Mouse (Mus musculus) frontal cortex, adult 2 months (tissue): ENCODE data around the gene Wapl. TPM values are rescaled to one million over a fixed set of nuclear protein-coding genes. Genes with fewer than 3 reads are reported as not detected.

Experiments
- DNase-seq, 2 experiments: peaks; one replicate each; pipeline ENCODE4 v3.0.0; 2022; ENCODE audit warnings: low spot score in 1 of 2; ENCODE audit errors: extremely low spot score in 1 of 2
- polyA plus RNA-seq: library from polyadenylated mRNA; depleted of rRNA; stranded (reverse); fragments of >200 nt; gene quantifications from 2 replicates; pipeline ENCODE4 v1.2.3, GENCODE M21; 2012; rRNA removed

The Wapl gene
- polyA plus RNA-seq, 1 experiment: 18.5 TPM

- DNase-seq: no peak
Measured at GRCm38 (mm10) chr14:34770467-34770866, 96.7 kb downstream of the Wapl start.

GRCm38 (mm10) chr14:34771601-34772000, 97.9 kb downstream of the Wapl start:
- no peak for DNase-seq

- no peak for DNase-seq
Measured at GRCm38 (mm10) chr14:34772132-34772531, 98.4 kb downstream of the Wapl start.

GRCm38 (mm10) chr14:34773681-34774080, 100.0 kb downstream of the Wapl start:
- DNase-seq: no peak

GRCm38 (mm10) chr14:34774231-34774630, 100.5 kb downstream of the Wapl start:
- DNase-seq: no peak

- no peak for DNase-seq
Measured at GRCm38 (mm10) chr14:34776719-34777385, 103.1 kb downstream of the Wapl start.

GRCm38 (mm10) chr14:34777810-34778209, 104.1 kb downstream of the Wapl start:
- DNase-seq: peak in 1 of 2 experiments; percentile 84

GRCm38 (mm10) chr14:34778760-34779159, 105.0 kb downstream of the Wapl start:
- DNase-seq: no peak

GRCm38 (mm10) chr14:34793406-34794037, 119.8 kb downstream of the Wapl start:
- no peak for DNase-seq

Other genes starting within 250 kb of the Wapl start
- 23.8 and 28.0 TPM in 2 replicates for gene Bmpr1a, start 170.6 kb upstream of the Wapl start, polyA plus RNA-seq
- not detected in 2 replicates for gene 9230112D13Rik, start 151.1 kb upstream of the Wapl start, polyA plus RNA-seq
- 4.9 and 5.0 TPM in 2 replicates for gene Ldb3, start 85.2 kb upstream of the Wapl start, polyA plus RNA-seq
- 0.04 and 0.10 TPM in 2 replicates for gene Opn4, start 73.8 kb upstream of the Wapl start, polyA plus RNA-seq
- gene Grid1, start 146.2 kb downstream of the Wapl start, polyA plus RNA-seq: 19.4 and 20.7 TPM in 2 replicates